Mouse (Mus musculus) myocyte (in vitro differentiated cells): ENCODE data around the gene Smarcb1.

ENCODE experiments used
- MYOG ChIP-seq, 3 experiments: IDR thresholded peaks; one replicate each; pipeline ENCODE4 v1.6.1; 2011; ENCODE audit warnings: control low read depth in 2 of 3, low read depth in 2 of 3, mild to moderate bottlenecking in 2 of 3; ENCODE audit not compliant: insufficient read length in 2 of 3, control insufficient read depth in 1 of 3, insufficient read depth in 1 of 3
- POLR2A ChIP-seq: IDR thresholded peaks from one replicate; pipeline ENCODE4 v1.6.1; 2011; ENCODE audit warnings: low read depth, mild to moderate bottlenecking, control low read depth, moderate library complexity; ENCODE audit not compliant: insufficient read length
- REST ChIP-seq: IDR thresholded peaks from one replicate; pipeline ENCODE4 v1.6.1; 2011; ENCODE audit warnings: mild to moderate bottlenecking, control low read depth, moderate library complexity; ENCODE audit not compliant: insufficient read depth, insufficient read length
- TCF12 ChIP-seq: IDR thresholded peaks from one replicate; pipeline ENCODE4 v1.6.1; 2011; ENCODE audit warnings: mild to moderate bottlenecking, control low read depth; ENCODE audit not compliant: poor library complexity, insufficient read depth, severe bottlenecking
- USF1 ChIP-seq: IDR thresholded peaks from one replicate; pipeline ENCODE4 v1.6.1; 2011; ENCODE audit warnings: low read depth, mild to moderate bottlenecking, control low read depth, moderate library complexity

GRCm38 (mm10) chr10:75889406-75890153 lies 31.8 kb downstream of the Smarcb1 start:
- TF ChIP-seq MYOG (IDR thresholded peaks at IDR 0.05; ENCODE audit: control insufficient read depth in 1 of 3, insufficient read depth in 1 of 3, insufficient read length in 2 of 3, low read depth in 2 of 3): peak in 1 of 3 experiments; percentile 15
- no peak for TF ChIP-seq REST
- TF ChIP-seq USF1: no peak
- no peak for TF ChIP-seq TCF12
- TF ChIP-seq POLR2A: no peak
